ENCODE assay signal across 8 mouse cellular contexts in genomic region chr1:64791826-64792225, GRCm38 (mm10). TPM values are rescaled to one million over a fixed set of nuclear protein-coding genes. Genes with fewer than 3 reads are reported as not detected.
A peak's percentile ranks its signal among the peaks of the same experiment; 100 is the strongest.
DNase-seq lines count a peak whose midpoint lies in the region; ATAC-seq and TF ChIP-seq lines count a peak whose summit lies in the region.

No protein-coding gene starts in this region.

- intact Hi-C loops in gastrocnemius, postnatal 36 days (cut with DNase I): loop anchor here (5.0 kb wide), 1 partner anchor 55 kb away; the partner anchor contains the start of gene Fzd5

- H3K4me3 ChIP-seq in limb, embryonic 14.5 days (replicated peaks; ENCODE audit: low read length): no peak overlapping the region

- peaks cover 24% of the 10 kb centered on the region for H3K4me1 ChIP-seq in limb, embryonic 14.5 days (ENCODE audit: control insufficient read depth, insufficient read depth, low read length)

- H3K4me2 ChIP-seq in limb, embryonic 14.5 days (replicated peaks; ENCODE audit: low read depth, low read length, severe bottlenecking): no peak overlapping the region

- 28% methylated on average over 6 of the region's 6 CpGs for WGBS in limb, embryonic 14.5 days

- peak overlapping the region; percentile 22 for H3K27ac ChIP-seq in limb, embryonic 14.5 days (replicated peaks; ENCODE audit: low read depth, low read length)

- H3K27me3 ChIP-seq in limb, embryonic 14.5 days (ENCODE audit: control insufficient read depth, insufficient read depth, low read length): no peaks in the 10 kb centered on the region

- peak; percentile 32 for DNase-seq in cerebellum, adult 11-12 months
- no peak for DNase-seq in cerebellum, adult 8-10 months
- peak; percentile 40 to 72 for DNase-seq in cerebellum, postnatal 14 days
- peak; percentile 50 to 51 for DNase-seq in gastrocnemius, postnatal 36 days
- peak; percentile 47 to 53 for DNase-seq in kidney, adult 8-10 months
- DNase-seq in limb, embryonic 14.5 days (ENCODE audit: low spot score): peak; percentile 15
- no peak for DNase-seq in embryo, embryonic 10 days (ENCODE audit: low spot score)

- no peak for TF ChIP-seq POLR2A in limb, embryonic 14.5 days (IDR thresholded peaks at IDR 0.05; ENCODE audit: borderline replicate concordance, extremely low read depth, insufficient read depth, insufficient read length)

- H3K36me3 ChIP-seq in limb, embryonic 14.5 days (ENCODE audit: control insufficient read depth, insufficient read depth, low read length): peaks cover 5% of the 10 kb centered on the region; the same call in 1 of the 2 replicates

- ATAC-seq in limb, embryonic 14.5 days (ENCODE audit: low FRiP score, low read depth): peak; percentile 36; the same call in 1 of the 2 replicates
- no peak for ATAC-seq in inflammation-experienced regulatory T-cells, adult 6 months

- H3K9ac ChIP-seq in limb, embryonic 14.5 days (ENCODE audit: low read depth, low read length, severe bottlenecking): no peak overlapping the region

- no peaks in the 10 kb centered on the region for H3K9me3 ChIP-seq in limb, embryonic 14.5 days (ENCODE audit: control insufficient read depth, low read length)

RNA-seq across cellular contexts. Expression of gene Fzd5, which starts 54.3 kb away (rescaled TPM):
- 1 to 10 TPM; 1.5 to 1.9 TPM for total RNA-seq in gastrocnemius, postnatal 36 days (2021)
- 3.9 and 6.8 TPM in 2 replicates for polyA plus RNA-seq in limb, embryonic 14.5 days (2012; rRNA removed)
- polyA plus RNA-seq in limb, embryonic 14.5 days (2014; fragmentation: Nextera tagmentation; extraction: Ambion mirVana): 1.6 and 2.1 TPM in 2 replicates
- under 1 TPM; 0.35 to 0.97 (median 0.44) TPM for polyA plus RNA-seq in inflammation-experienced regulatory T-cells, adult 6 months (2017; shearing (Covaris generic))

Comparison
In these comparisons a context has a peak if more than half of its experiments do, and no peak if none do; other contexts are left out.
1. DNase-seq: peak in cerebellum, adult 11-12 months (single experiment), cerebellum, postnatal 14 days (2 of 2), gastrocnemius, postnatal 36 days (2 of 2), kidney, adult 8-10 months (2 of 2) and limb, embryonic 14.5 days (single experiment); none in cerebellum, adult 8-10 months (single experiment) and embryo, embryonic 10 days (single experiment).